ENCODE assay signal across 20 mouse cellular contexts in genomic region chr8:92928986-92929385, GRCm38 (mm10). TPM values are rescaled to one million over a fixed set of nuclear protein-coding genes. Genes with fewer than 3 reads are reported as not detected.
"Had no signal": no experiment of that assay in that cellular context is flagged by ENCODE, and none has a peak within 500 bp of the region (broad histone marks: within the 10 kb centered on the region; RNA-seq: fewer than 3 reads in every experiment).

No protein-coding gene starts in this region.

- ATAC-seq: hindbrain, postnatal 0 days; intestine, embryonic 16.5 days; liver, embryonic 12.5 days had no signal

- DNase-seq: gastrocnemius, adult 2 months; gastrocnemius, postnatal 10 days; gastrocnemius, postnatal 25 days; heart, adult 18-20 months; heart, postnatal 14 days; heart, postnatal 36 days; kidney, adult 11 months; kidney, adult 2 months; kidney, adult 9 months; kidney, postnatal 14 days; kidney, postnatal 36 days; layer of hippocampus, adult 9-11 months; layer of hippocampus, postnatal 36 days; left cerebral cortex, postnatal 4 days had no signal

RNA-seq across cellular contexts. Expression of gene Capns2, which starts 27.8 kb away (rescaled TPM):
- total RNA-seq: gastrocnemius, adult 2 months; gastrocnemius, postnatal 25 days; heart, adult 18-20 months; heart, adult 8-10 months; heart, postnatal 36 days; hematopoietic stem cell, adult 5-6 weeks had no signal

RNA-seq across cellular contexts. Expression of gene Slc6a2, which starts 30.9 kb away (rescaled TPM):
- total RNA-seq: hematopoietic stem cell, adult 5-6 weeks; liver, adult 2 months had no signal
